Mouse (Mus musculus): ENCODE data around the gene Gm4553. TPM values are rescaled to one million over a fixed set of nuclear protein-coding genes. Genes with fewer than 3 reads are reported as not detected.
"Not testable (repeated sequence)": the region's sequence is repeated elsewhere in the genome, so short reads cannot be mapped to it uniquely, and the experiment has no call there.

Gm4553 gene
- total and polyA plus RNA-seq, 2 experiments from 2014 or later = not detected

- no peak for DNase-seq (ENCODE audit: low spot score)
- ATAC-seq = no peak
These were observed 10.2 kb downstream of the Gm4553 start for GRCm38 (mm10) chr7:142155308-142155707.

GRCm38 (mm10) chr7:142152191-142152590 is 13.3 kb downstream of the Gm4553 start:
- H3K36me3 ChIP-seq (ENCODE audit: insufficient read depth, low read length) = no peaks in the 10 kb centered on the region
- H3K9me3 ChIP-seq (ENCODE audit: low read length) = no peaks in the 10 kb centered on the region
- DNase-seq (ENCODE audit: low spot score) (no peak), ATAC-seq (no peak)
- H3K4me2 ChIP-seq (ENCODE audit: low read depth, low read length) = no peak overlapping the region
- no peaks in the 10 kb centered on the region for H3K4me1 ChIP-seq (ENCODE audit: insufficient read depth, low read length)
- no peak overlapping the region for H3K4me3 ChIP-seq (ENCODE audit: low read length)
- H3K27ac ChIP-seq = no peak overlapping the region
- H3K9ac ChIP-seq (replicated peaks; ENCODE audit: low read length) = no peak overlapping the region
- TF ChIP-seq CTCF (IDR thresholded peaks at IDR 0.05; ENCODE audit: low read depth) = no peak
- WGBS = 80% methylated on average over 4 of the region's 4 CpGs
- H3K27me3 ChIP-seq (ENCODE audit: insufficient read depth, low read length) = no peaks in the 10 kb centered on the region

More at GRCm38 (mm10) chr7:142155308-142155707, 10.2 kb downstream of the Gm4553 start:
- H3K27me3 ChIP-seq (ENCODE audit: insufficient read depth, low read length) = no peaks in the 10 kb centered on the region
- WGBS = 44% methylated on average over 1 of the region's 1 CpGs
- no peak overlapping the region for H3K4me2 ChIP-seq (ENCODE audit: low read depth, low read length)
- H3K4me3 ChIP-seq (ENCODE audit: low read length) = no peak overlapping the region
- H3K9me3 ChIP-seq (ENCODE audit: low read length) = no peaks in the 10 kb centered on the region
- no peaks in the 10 kb centered on the region for H3K4me1 ChIP-seq (ENCODE audit: insufficient read depth, low read length)
- H3K36me3 ChIP-seq (ENCODE audit: insufficient read depth, low read length) = no peaks in the 10 kb centered on the region
- H3K27ac ChIP-seq = no peak overlapping the region
- H3K9ac ChIP-seq (replicated peaks; ENCODE audit: low read length) = no peak overlapping the region
- TF ChIP-seq CTCF (IDR thresholded peaks at IDR 0.05; ENCODE audit: low read depth) = no peak

- Histone ChIP-seq H3K4me3 (ENCODE audit: low read length) (no peak overlapping the region), H3K4me1 (ENCODE audit: insufficient read depth, low read length) (no peaks in the 10 kb centered on the region), H3K27me3 (ENCODE audit: insufficient read depth, low read length) (no peaks in the 10 kb centered on the region), H3K9me3 (ENCODE audit: low read length) (no peaks in the 10 kb centered on the region), H3K9ac (replicated peaks; ENCODE audit: low read length) (no peak overlapping the region), H3K4me2 (ENCODE audit: low read depth, low read length) (no peak overlapping the region), H3K27ac (no peak overlapping the region), H3K36me3 (ENCODE audit: insufficient read depth, low read length) (no peaks in the 10 kb centered on the region)
- no peak for TF ChIP-seq CTCF (IDR thresholded peaks at IDR 0.05; ENCODE audit: low read depth)
- DNase-seq (ENCODE audit: low spot score) = no peak
- no peak for ATAC-seq
These were observed 16.9 kb downstream of the Gm4553 start for GRCm38 (mm10) chr7:142148633-142149032.

GRCm38 (mm10) chr7:142146033-142146432 is 19.5 kb downstream of the Gm4553 start:
- 10% methylated on average over 1 of the region's 1 CpGs for WGBS
- Histone ChIP-seq H3K36me3 (ENCODE audit: insufficient read depth, low read length) (no peaks in the 10 kb centered on the region), H3K27ac (no peak overlapping the region), H3K9ac (replicated peaks; ENCODE audit: low read length) (no peak overlapping the region), H3K4me1 (ENCODE audit: insufficient read depth, low read length) (no peaks in the 10 kb centered on the region), H3K9me3 (ENCODE audit: low read length) (no peaks in the 10 kb centered on the region), H3K4me2 (ENCODE audit: low read depth, low read length) (no peak overlapping the region), H3K27me3 (ENCODE audit: insufficient read depth, low read length) (no peaks in the 10 kb centered on the region), H3K4me3 (ENCODE audit: low read length) (no peak overlapping the region)
- TF ChIP-seq CTCF (IDR thresholded peaks at IDR 0.05; ENCODE audit: low read depth) = peak; percentile 66
- DNase-seq (ENCODE audit: low spot score) (peak; percentile 73), ATAC-seq (no peak)

GRCm38 (mm10) chr7:142145413-142145940 is 20.1 kb downstream of the Gm4553 start:
- no peak overlapping the region for H3K4me2 ChIP-seq (ENCODE audit: low read depth, low read length)
- no peaks in the 10 kb centered on the region for H3K27me3 ChIP-seq (ENCODE audit: insufficient read depth, low read length)
- ATAC-seq (no peak), DNase-seq (ENCODE audit: low spot score) (no peak)
- H3K36me3 ChIP-seq (ENCODE audit: insufficient read depth, low read length) = no peaks in the 10 kb centered on the region
- no peak overlapping the region for H3K27ac ChIP-seq
- H3K4me1 ChIP-seq (ENCODE audit: insufficient read depth, low read length) = no peaks in the 10 kb centered on the region
- H3K9ac ChIP-seq (replicated peaks; ENCODE audit: low read length) = no peak overlapping the region
- no peak for TF ChIP-seq CTCF (IDR thresholded peaks at IDR 0.05; ENCODE audit: low read depth)
- WGBS = 61% methylated on average over 4 of the region's 4 CpGs
- H3K9me3 ChIP-seq (ENCODE audit: low read length) = no peaks in the 10 kb centered on the region
- H3K4me3 ChIP-seq (ENCODE audit: low read length) = no peak overlapping the region

- no peak for DNase-seq (ENCODE audit: low spot score)
- WGBS = 58% methylated on average over 1 of the region's 1 CpGs
- no peak for TF ChIP-seq CTCF (IDR thresholded peaks at IDR 0.05; ENCODE audit: low read depth)
- Histone ChIP-seq H3K9me3 (ENCODE audit: low read length) (no peaks in the 10 kb centered on the region), H3K27me3 (ENCODE audit: insufficient read depth, low read length) (no peaks in the 10 kb centered on the region), H3K4me1 (ENCODE audit: insufficient read depth, low read length) (no peaks in the 10 kb centered on the region), H3K36me3 (ENCODE audit: insufficient read depth, low read length) (no peaks in the 10 kb centered on the region), H3K4me3 (ENCODE audit: low read length) (no peak within 1 kb of the TSS), H3K9ac (replicated peaks; ENCODE audit: low read length) (no peak within 1 kb of the TSS), H3K27ac (no peak within 1 kb of the TSS), H3K4me2 (ENCODE audit: low read depth, low read length) (no peak within 1 kb of the TSS)
- no peak for ATAC-seq
These were observed 21.0 kb downstream of the Gm4553 start, which contains the start of gene Gm45337 for GRCm38 (mm10) chr7:142144507-142144906. Gene Gm45337 (minus strand): TSS chr7:142144607.

- not testable (repeated sequence) for H3K27ac ChIP-seq; H3K36me3 ChIP-seq (ENCODE audit: insufficient read depth, low read length); DNase-seq (ENCODE audit: low spot score); ATAC-seq; H3K4me2 ChIP-seq (ENCODE audit: low read depth, low read length); H3K9ac ChIP-seq (replicated peaks; ENCODE audit: low read length); H3K4me3 ChIP-seq (ENCODE audit: low read length); H3K4me1 ChIP-seq (ENCODE audit: insufficient read depth, low read length); H3K27me3 ChIP-seq (ENCODE audit: insufficient read depth, low read length); H3K9me3 ChIP-seq (ENCODE audit: low read length)
- WGBS = 55% methylated on average over 1 of the region's 1 CpGs
These were observed 22.0 kb downstream of the Gm4553 start for GRCm38 (mm10) chr7:142143506-142144010.
